Mouse (Mus musculus): ENCODE results near the gene Sumo1.

Gene Sumo1

DNA sequence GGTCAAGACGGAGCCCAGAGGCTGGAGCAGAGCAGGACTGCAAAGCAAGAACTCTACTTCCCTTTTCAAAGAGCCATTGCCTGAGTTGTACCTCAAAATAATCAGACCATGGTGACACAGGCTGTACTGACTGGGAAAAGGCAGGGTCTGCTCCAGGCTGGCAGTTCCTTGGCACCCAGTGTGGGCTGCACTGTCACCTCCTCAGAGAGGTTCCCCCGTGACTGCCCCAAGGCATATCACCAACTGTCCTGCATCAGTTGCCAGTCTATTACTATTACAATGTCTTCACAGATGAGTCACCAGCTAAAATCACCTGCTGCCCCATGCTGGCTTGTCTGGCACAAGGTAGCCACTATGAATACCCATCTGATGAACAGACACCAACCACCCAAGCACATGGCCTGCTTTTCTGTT is 77.0 kb downstream of the Sumo1 start:
- DNase-seq (ENCODE audit: low spot score), result no peak

DNA sequence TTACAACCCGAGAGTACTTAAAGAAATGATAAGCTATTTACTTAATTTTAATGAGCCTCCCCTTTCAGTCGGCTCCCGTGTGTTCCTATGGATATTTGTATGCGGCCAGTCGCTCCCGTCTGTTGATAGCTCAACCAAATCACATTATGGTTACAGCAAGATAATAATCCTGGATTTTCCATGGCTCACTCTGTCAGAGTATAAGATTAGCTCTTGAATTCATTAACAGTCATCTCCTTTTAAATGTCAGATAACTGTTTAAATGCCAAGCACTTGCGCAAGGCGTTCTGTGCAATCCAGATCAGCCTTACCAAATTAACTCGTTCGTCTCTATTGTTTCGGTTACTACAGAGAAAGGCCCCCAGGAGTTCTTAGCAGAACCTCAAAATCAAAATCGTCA is 77.8 kb downstream of the Sumo1 start:
- no peak for DNase-seq (ENCODE audit: low spot score)

- no peak for DNase-seq (ENCODE audit: low spot score)
Measured at GRCm38 (mm10) chr1:59592359-59592758, 78.3 kb downstream of the Sumo1 start.

DNA sequence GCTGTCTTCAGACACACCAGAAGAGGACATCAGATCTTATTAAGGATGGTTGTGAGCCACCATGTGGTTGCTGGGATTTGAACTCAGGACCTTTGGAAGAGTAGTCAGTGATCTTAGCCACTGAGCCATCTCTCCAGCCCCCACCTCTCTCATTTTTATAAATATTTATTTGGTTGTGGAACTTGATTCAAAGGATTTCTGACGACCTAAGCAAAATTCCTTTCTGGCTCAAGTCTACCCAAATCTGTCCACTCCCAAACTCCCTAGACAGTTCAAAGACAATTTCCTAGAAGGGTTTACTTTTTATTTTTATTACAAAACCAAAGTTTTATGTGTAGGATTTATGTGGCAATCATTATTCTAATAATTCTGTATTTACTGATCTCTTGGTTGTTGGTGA is 81.4 kb downstream of the Sumo1 start:
- no peak for DNase-seq (ENCODE audit: low spot score)

GRCm38 (mm10) chr1:59584656-59585410 is 85.8 kb downstream of the Sumo1 start:
- DNase-seq (ENCODE audit: low spot score), result peak; percentile 15

- no peak for DNase-seq (ENCODE audit: low spot score)
Measured at GRCm38 (mm10) chr1:59580880-59581279, 89.8 kb downstream of the Sumo1 start.

DNA sequence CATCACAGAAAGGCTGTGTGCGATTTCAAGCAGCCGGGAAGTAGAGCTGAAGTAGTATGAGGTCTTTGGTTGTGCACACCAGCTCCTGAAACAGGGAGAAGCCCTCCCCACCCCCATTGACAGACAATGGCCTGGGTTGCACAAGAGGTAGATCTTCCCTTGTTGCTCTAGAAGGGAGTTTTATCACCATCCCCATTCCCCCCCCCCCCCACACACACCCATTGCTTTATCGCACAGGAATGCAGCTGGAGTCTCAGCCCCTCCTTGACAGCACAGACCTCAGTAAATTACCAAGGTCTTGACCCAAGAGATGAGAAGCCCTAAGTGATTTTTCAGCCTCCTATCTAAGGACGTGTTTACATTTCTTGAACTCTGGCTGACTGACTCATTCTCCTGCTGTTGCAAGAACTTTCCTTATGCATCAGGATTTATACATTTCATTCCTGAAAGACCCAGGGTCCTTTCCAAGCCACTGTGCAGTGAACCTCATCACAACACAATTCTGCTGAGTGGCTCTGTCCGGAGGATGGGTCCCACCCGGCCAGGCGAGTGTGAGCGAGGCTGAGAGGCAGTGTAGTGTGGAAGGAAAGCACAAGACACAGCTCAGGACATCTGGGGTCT is 90.4 kb downstream of the Sumo1 start:
- no peak for DNase-seq (ENCODE audit: low spot score)

GRCm38 (mm10) chr1:59579327-59579726 is 91.3 kb downstream of the Sumo1 start:
- no peak for DNase-seq (ENCODE audit: low spot score)

GRCm38 (mm10) chr1:59578770-59579169 is 91.9 kb downstream of the Sumo1 start:
- DNase-seq (ENCODE audit: low spot score), result no peak

GRCm38 (mm10) chr1:59574262-59575187 is 96.1 kb downstream of the Sumo1 start:
- DNase-seq (ENCODE audit: low spot score), result no peak

DNA sequence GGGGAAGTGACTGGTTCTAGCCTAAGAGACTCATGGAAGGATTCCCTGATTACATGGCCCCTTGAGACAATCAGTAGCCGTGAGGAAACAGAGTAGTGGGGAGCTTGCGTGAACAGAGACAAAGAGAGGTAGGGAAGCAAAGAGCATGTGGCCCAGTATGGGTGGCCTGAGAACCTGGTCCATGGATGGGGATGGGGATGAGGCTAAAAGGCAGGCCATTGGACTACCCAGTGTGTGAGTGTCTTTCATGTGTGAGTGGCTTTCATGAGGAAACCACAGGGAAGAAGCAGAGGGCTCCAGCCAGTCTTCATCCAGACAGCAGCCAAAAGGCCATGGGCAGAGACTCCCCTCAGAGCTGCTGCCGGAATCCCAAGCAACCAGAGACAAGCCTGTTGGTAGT is 96.8 kb downstream of the Sumo1 start:
- no peak for DNase-seq (ENCODE audit: low spot score)

DNA sequence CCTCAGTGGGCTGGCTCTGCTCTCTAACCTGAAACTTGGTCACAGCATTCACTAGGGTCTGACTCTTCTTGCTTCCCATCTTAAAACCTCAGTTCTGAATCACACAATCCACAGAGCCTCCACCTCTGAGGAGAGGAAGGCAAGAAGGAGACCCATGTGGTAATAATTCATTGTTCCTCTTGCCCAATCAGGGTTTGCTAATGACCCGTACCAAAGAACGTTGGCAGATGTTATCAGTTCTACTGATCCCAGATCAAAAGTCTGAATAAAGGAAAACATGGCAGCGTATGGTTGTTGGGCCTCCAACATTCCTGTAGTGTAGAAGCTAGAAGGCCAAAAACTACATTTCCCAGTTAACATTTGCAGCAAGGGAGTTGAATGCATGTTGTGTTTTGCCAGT is 99.1 kb downstream of the Sumo1 start:
- no peak for DNase-seq (ENCODE audit: low spot score)

DNA sequence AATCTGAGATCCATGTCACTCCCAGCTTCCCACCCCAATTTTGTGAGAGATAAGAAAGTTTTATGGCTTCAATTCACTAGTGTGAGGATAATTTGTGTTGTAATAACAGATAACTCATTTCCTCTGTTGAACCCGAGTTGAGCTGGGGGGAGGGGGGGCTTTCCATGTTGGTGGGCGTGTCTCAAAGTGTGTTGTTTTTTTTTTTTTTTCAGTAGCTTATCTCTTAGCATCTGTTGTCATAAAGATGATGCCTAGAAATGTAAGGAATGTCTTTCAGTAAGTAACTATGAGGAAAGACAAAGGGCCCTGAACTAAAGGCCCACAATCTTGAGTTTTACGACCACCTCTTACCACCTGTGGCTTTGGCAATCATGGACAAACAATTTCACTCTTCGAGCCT is 99.9 kb downstream of the Sumo1 start:
- no peak for DNase-seq (ENCODE audit: low spot score)

DNA sequence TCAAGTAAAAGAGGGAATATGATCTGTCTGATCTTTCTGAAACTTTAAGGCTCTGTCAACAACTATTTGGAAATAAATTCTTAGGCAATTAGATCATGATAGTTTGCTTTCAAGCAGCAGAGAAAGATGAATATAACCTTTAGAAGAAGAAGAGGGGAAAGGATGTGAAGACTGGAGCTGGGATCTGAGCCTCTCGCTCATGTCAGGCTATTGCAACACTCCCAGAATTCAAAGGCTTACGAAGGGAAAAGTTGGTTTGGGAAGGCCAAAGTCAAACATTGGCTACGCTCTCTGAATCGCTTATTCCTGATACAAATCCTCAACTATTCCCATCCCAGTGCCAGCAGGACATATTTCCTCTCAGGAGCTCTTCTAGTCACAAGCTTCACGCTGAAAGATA is 101.3 kb downstream of the Sumo1 start:
- DNase-seq (ENCODE audit: low spot score), result no peak

DNA sequence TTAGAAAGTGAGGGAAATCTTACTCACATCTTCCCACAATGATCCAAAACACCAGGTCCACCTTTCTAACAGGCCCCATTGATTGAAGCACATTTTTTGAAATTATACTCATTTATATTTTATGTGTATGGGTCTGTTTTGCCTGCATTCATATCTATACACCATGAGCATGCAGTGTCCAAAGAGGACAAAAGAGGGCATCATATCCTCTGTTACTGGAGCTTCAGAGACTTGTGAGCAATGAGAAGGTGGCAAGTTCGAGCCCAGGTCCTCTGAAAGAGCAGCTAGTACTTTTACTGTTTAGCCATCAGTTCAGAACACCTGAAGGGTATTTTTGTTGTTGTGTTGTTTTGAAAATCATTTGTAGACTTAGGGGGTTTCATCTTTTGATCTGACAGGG is 102.4 kb downstream of the Sumo1 start:
- no peak for DNase-seq (ENCODE audit: low spot score)

DNA sequence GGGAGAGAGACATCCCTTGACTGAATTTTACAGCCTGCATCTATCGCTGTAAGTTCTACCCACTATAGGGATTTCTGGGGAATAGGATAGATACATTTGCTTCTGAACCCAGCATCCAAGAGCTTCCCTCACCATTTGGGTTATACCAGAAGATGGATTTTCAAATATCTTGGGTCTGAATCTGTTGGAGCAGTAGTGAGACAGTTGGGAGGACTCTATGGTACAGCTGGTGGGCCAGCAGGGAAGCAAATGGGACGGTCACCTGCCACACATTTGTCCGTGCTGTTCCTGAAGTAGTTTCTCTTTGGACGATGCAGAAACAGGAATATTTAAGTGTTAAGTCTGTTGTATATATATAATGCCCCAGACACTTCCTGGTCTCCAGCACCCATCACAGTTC is 103.1 kb downstream of the Sumo1 start:
- DNase-seq (ENCODE audit: low spot score), result no peak

GRCm38 (mm10) chr1:59566926-59567325 is 103.7 kb downstream of the Sumo1 start:
- DNase-seq (ENCODE audit: low spot score), result no peak

DNA sequence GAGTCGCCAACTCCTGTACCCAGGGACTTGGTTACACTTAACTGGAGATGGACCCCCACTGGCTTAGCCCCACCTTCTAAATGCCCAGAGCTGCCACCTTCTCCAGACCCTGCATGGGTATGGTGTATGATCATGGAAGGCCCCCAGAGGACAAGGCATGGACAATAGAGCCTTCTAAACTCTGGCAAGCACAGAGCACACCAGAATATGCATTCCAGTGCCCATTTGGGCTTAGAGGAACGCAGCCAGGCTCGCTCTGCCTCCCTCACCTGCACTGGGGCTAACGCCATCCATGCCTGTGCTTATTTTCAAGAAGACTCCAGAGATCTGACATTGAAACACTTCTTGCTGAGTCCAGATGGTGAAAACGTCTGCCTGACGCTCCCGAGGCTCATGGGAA is 104.4 kb downstream of the Sumo1 start:
- no peak for DNase-seq (ENCODE audit: low spot score)

GRCm38 (mm10) chr1:59565804-59566203 is 104.8 kb downstream of the Sumo1 start:
- no peak for DNase-seq (ENCODE audit: low spot score)

DNA sequence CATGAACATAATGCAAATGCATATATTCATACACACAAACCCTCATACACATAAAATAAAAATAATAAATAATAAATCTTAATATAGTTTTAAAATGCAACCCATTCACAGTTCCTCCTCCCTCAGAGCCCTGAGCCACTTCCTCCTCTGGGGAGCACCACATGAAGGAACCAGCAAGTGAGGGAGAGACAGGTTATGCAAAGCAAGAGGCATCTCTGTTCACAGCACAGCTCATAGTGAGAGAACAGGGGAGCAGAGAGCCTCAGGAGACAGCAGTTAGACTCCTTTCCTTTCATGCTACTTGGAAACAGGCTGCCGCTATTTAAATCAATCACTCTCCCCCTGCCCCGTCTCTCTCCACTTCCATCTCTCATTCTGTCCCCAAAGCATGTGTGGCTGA is 107.1 kb downstream of the Sumo1 start:
- DNase-seq (ENCODE audit: low spot score), result no peak

DNA sequence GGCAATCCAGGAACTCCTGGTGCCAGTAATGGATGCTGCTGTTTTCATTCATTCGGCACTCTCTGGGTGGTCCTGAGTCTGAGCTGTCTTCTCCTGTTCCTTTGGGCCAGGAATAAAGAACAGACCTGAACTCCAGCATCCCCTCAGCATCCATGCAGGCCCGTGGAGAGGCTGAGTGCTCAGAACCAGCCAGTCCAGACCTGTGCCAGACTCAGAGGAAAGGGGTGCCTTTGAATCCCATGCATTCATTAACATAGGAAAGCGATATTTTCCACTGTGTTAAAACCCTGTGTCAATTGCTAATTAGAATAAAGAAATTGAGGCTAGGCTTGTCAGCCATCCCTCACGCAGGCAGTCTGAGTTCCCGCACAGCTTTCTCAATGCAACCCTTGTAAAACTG is 116.9 kb downstream of the Sumo1 start:
- no peak for DNase-seq (ENCODE audit: low spot score)

DNA sequence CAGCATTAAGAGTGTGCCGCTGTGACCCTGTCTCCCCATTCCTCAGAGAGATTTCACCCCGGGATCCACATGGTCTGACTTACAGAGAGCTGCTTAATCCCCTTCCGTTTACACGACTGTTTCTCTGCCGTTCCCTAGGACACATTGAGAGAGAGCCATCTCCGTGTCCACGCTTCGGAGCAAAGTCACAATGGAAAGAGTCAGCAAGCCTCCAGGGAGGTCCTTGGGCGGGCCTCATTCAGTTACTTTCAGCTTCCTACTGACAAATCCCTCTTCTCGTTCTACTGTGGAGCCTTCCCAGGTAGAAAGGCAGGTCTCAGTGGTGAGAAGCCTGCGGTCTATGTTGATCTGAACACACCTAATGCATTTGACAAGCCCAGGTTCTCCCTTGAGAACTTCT is 119.6 kb downstream of the Sumo1 start:
- DNase-seq (ENCODE audit: low spot score), result no peak

DNA sequence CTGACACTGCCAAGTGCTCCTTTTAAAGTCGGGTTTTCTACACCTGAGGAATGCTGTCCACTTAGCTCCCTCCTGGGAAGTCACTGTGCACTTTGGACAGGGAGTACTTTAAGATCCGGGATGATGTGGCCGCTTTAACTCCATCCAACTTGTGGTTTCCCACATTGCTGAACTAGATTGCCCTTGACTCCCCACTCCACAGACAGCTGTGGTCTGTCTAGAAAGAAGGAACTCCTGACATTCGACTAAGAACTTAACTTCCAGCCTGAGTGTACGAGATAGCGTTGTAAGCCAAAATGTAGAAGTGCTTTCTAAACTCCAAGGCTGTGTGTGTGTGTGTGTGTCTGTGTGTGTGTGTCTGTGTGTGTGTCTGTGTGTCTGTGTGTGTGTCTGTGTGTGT is 120.4 kb downstream of the Sumo1 start:
- DNase-seq (ENCODE audit: low spot score), result no peak

Data from spleen, adult 12 weeks (tissue).